Mouse (Mus musculus) kidney, adult 18-20 months (tissue): ENCODE measurements around the gene Xpot.

Source experiments
- DNase-seq: peaks from one replicate; pipeline ENCODE4 v3.0.0; 2021

Xpot gene

DNA sequence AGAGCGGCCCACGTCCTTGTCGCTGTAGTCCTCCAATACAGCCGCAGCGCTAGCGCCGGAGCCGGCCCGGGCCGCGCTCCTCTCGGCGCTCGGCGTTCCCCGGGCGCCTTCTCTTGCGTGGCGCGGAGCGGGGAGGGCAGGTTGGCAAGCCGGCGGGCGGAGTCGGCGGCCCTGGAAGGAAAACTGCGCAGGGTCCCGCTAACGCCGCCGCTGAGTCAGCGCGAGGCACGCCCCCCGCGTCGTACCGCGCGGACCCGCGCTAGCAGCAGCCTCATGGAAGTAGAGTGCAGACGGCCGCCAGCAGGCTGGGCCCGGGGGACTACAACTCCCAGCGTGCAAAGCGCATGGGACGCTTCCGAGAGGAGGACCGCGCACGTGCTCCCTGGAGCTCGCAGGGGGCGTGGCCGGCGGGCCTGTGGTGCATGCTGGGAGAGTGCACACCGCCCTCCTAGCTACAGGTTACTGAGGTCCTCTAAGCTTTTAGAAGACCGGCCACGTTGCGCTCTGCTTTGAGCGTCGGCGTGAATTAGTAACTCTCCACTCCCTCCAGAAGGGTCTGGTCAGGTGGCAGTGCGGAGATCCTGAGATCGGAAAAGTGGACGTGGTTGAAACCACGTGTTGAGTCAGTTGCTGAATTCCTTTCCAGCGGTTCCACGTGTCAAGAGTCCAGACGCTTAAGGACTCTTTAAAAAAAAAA, at the start of gene Xpot:
Gene Xpot (minus strand): TSS at position 147 of the 697 bp plus-strand sequence.
- peak; percentile 98 for DNase-seq

GRCm38 (mm10) chr10:121669103-121669502, 43.0 kb upstream of the Xpot start:
- no peak for DNase-seq

GRCm38 (mm10) chr10:121665631-121666145, 39.6 kb upstream of the Xpot start:
- no peak for DNase-seq

DNA sequence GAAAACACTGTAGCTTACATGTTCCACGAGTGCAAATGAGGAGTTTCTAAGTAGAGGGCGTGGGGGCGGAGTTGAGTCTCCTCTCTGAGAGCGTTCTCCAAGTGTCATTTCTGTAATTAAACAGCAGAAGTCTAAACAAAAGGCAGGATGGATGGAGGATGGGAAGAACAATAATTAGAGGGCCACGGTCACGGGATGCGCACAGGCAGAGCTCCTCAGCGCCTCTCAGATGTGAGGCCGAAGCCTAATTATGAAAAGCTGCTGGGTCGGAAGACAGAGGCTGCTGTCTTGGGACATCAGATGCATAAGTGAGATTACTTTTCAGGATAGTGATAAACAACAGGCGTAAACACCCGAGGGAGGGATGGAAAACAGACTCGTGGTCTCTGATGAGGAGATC, 37.5 kb upstream of the Xpot start:
- DNase-seq = no peak

- DNase-seq = no peak
Observed at GRCm38 (mm10) chr10:121662711-121663110, 36.6 kb upstream of the Xpot start.

GRCm38 (mm10) chr10:121655907-121656306, 29.8 kb upstream of the Xpot start:
- no peak for DNase-seq

GRCm38 (mm10) chr10:121653079-121653478, 26.9 kb upstream of the Xpot start:
- no peak for DNase-seq

DNA sequence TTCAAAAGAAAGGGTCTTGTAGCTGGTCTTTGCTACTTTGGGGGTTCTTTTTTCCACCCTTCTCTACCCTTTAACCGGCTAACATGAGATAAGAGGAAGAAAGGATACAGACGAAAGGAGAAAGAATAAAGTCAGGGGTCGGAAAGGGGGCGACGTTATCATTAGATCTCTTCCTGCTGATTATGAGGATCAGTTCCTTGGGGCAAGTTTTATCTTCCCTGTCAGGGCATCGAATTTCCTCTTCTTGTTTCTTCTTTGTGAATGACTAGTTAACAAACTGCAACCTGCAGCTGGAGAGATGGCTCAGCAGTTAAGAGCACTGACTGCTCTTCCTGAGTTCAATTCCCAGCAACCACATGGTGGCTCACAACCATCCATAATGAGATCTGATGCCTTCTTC, 20.2 kb upstream of the Xpot start:
- DNase-seq = no peak

GRCm38 (mm10) chr10:121642054-121642947, 16.2 kb upstream of the Xpot start:
- DNase-seq = peak; percentile 15

- DNase-seq = peak; percentile 18
Observed at GRCm38 (mm10) chr10:121641272-121642053, 15.3 kb upstream of the Xpot start, which contains the start of gene D930020B18Rik. Gene D930020B18Rik, plus strand, starts transcription at chr10:121641588.

GRCm38 (mm10) chr10:121640944-121641271, 14.8 kb upstream of the Xpot start:
- peak; percentile 9 for DNase-seq

DNA sequence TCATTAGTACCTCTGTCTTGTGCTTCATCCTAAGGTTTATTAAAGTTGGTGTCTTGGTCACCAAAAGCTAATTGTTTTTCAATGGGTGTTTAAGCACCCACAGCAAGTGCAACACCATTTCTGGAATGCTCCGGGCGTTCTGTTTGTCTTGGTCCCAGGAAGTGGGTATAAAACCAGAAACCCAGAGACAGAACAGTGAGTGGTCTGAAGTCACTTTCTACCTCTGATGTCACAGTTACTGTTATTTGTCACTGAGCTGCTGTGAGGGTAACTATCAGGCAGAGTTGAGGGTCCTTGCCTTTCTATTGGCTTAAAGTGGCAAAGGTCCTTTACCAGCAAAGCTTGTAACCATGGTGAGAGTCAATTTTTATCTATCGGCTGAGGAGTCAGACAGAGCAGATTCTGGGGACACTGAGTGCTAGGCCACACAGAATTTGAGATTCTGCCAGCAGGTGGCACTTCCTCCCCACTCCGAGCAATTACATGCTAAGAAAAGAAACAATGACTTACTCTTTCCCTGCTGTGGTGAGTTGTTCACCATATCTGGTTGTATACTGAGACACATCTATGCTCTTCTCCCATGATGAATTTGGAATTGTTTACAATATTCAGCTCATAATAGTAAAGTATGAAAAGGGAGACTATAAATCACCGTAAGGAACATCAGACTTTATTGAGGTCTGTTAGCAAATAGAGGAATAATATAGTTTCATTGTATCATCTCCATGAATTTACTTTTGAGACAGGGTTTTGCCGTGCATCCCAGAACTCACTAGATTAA, 14.2 kb upstream of the Xpot start:
- peak; percentile 13 for DNase-seq

- DNase-seq = no peak
Observed at GRCm38 (mm10) chr10:121639573-121639972, 13.4 kb upstream of the Xpot start.

DNA sequence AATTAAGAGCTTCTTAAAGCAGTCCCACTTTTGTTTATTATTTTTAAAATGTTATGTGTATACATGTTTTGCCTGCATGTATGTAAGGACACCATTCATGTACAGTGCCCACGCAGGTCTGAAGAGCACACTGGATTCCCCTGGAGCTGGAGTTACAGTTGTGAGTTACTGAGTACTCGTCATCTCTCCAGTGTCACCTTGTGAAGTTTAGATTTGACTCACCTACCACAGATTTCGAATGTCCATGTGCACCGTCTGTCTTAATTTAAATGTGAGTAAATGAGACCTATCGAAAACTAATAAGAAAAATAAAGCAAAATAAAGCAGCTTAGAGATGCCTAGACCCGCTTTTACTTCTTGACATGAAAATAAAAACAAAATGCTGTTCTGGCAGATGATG, 10.1 kb upstream of the Xpot start:
- no peak for DNase-seq

GRCm38 (mm10) chr10:121634159-121634558, 8.0 kb upstream of the Xpot start:
- DNase-seq = no peak

DNA sequence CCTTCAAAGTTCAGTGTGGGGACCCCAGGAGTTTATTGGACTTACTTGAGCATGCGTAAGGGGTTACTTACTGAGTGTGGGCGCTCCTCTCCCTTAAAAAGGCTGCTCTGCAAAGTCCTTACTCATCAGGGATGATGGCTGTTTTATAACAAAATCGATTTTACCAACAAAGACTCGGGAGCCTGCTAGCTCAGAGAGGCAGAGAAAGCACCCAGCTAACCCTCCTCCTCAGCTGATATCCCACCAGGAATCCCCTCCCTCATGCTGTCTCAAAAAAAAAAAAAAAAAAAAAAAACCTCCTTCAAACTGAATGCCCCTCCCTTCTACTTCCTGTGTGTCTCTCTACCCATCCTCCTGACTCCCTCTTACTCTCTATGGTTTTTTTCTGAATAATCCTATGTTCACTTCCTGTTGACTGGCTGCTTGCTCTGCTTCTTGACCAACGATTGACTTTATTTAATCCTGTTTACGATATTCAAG, 2.5 kb upstream of the Xpot start:
- DNase-seq = no peak

DNA sequence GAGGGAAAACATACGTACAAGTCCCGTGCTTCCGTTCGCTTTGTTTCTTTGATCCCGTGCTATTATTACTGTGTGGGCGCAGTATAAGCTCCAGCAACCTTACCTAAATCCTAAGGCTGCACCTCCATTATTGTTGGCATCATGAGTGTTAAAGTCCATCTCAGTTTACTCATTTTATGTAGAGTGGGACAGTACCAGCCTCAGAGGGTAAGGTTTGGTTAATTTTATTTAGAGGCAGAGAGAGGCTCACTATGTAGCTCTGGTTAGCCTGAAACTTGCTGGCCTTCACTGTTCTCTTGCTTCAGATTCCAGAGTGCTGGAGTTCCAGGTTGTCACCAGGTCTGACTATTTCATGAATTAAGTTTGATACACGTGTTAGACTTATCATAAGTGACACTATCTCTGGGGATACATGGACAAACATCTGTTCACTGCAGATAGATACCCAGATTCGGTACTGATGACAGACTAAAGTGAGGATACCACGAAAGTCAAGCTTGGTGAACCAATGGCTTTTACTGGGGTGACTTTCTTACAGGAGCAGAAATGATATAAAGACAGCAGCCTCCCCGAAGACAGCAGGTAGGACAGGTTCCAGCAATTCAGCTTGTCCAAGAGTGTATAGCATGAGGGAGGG, 1.2 kb upstream of the Xpot start:
- no peak for DNase-seq

DNA sequence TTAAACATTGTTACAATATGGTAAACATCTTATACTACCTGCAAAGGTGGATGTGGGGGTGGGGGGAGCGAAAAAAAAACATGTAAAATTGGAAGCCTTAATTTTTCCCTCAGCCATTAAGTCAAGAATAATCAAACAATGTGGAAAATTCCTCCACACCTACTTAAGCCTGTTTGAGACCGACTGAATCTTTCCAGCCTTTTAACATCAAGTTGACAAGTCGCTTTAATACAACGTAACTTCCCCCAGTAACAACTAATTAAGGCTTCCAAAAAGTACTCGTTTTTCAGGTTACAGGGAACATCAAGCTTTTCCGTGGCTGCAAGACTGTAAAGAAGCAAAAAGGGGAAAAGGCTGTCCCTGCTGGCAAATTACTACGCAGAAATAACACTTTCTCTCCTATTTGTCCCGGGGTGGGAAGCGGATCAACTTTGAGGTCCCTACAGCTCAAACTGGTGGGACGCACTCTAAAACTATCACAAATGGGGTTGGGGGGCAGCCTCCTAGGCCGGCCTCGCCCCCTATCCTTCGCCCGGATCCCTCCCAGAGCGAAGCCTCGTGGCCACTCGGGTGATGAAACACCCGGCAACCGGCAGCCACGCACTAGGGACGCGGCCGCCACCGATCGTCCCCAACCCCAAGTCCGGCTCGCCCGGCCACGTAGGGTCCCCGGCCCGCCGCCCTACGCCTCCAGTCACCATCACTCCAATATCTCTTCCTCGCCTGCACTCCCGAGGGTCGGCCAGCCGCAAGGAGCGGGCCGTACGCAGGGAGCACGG, 536 bp downstream of the Xpot start:
- DNase-seq = no peak

GRCm38 (mm10) chr10:121625006-121625405, 1.1 kb downstream of the Xpot start:
- DNase-seq = no peak

GRCm38 (mm10) chr10:121623670-121624069, 2.5 kb downstream of the Xpot start:
- DNase-seq = no peak

GRCm38 (mm10) chr10:121622431-121622830, 3.7 kb downstream of the Xpot start:
- DNase-seq = no peak
